Mouse (Mus musculus): ENCODE results near the gene Sim1. TPM values are rescaled to one million over a fixed set of nuclear protein-coding genes. Genes with fewer than 3 reads are reported as not detected.

Sim1 gene
- total RNA-seq, 2 experiments from 2014 or later: not detected

DNA sequence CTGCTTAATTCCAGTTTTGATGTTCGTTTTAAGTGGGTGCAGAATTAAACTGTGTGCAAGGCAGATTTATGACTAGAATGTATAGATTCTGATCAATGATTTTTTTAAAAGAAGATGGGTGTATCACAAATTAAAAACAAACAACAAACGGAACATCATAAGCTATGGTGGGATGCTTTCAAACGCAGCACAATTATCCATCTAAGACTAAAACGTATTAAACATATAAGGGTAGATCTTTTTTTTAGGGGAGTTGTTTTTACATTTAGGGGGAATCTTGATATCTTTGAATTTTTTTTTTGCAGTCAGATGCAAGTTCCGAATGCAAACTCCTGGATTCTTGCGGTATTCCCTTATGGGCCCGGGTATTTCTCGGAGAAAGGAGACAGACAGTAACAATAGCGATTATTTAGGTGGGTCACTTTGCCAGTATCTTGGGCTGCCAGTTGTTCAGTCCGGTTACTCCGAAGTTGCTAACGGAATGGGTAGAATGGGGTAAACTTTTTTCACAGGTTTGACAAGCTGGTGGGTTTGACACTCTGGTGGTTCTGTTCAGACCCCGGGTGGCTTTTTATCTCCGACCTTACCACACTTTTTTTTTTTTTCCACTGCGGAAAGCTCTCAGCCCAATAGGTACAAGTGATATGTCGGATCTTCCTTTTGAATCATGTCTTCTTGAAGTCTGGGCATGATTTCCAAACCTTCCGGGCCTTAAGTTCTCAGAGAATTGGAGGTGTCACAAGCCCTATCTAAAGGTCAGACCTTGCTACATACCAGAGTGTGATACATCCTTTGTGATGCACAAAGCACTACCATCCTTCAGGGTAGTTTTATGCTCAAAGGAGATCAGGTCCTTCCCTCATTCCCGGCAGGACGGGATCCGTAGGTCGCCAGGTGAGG is 5.5 kb downstream of the Sim1 start:
- intact Hi-C loops (cut with DNase I): loop anchor here (5.0 to 10.0 kb wide), 3 partner anchors 198 to 505 kb away; partner anchors contain the start of gene Ascc3

DNA sequence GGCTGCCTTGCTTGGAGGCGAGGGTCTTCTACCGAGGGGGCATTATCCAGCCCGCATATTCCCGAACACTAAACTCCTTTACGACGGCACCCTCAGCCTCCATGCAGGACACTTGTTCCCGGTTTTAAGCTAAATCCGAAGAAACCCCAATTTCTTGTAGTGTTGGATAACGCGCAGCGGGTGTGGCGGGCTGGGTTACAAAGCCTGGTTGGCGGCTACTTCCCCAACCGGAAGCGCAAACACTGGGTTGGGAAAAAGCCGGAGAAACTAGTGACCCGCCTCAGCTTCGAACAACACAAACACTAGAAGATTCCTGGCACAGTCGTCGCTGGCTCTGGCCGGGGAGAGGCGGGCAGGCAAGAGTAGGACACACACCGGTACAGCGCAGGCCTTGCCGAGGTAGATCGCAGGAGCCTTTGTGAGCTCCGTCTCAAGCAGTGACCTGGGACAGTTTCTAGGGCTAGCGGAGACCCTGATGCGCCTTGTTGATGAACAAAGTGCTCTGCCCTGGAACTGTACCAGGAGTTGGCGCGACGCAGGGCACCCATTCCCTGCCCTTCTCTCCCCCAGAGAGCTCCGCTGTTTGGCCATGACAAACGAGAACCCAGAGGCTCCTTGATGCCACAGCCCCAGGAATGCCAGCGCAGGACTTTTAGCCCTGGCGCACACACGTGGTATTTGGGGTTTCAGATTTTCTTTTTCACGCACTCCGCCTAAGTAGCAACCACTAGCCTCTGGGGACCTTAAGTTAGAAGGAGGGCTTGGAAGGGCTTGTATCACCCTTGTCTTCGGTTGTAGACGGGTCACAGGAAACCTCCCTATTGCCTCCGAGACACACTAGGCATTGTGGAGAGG is 6.4 kb downstream of the Sim1 start:
- intact Hi-C loops (cut with DNase I): loop anchor here (5.0 to 10.0 kb wide), 2 partner anchors 199 to 306 kb away; partner anchors contain the start of gene Ascc3
- DNase-seq: peak in 1 of 2 experiments; percentile 36

More for the DNA sequence above, 5.5 kb downstream of the Sim1 start:
- peak in 1 of 2 experiments; percentile 24 for DNase-seq

DNA sequence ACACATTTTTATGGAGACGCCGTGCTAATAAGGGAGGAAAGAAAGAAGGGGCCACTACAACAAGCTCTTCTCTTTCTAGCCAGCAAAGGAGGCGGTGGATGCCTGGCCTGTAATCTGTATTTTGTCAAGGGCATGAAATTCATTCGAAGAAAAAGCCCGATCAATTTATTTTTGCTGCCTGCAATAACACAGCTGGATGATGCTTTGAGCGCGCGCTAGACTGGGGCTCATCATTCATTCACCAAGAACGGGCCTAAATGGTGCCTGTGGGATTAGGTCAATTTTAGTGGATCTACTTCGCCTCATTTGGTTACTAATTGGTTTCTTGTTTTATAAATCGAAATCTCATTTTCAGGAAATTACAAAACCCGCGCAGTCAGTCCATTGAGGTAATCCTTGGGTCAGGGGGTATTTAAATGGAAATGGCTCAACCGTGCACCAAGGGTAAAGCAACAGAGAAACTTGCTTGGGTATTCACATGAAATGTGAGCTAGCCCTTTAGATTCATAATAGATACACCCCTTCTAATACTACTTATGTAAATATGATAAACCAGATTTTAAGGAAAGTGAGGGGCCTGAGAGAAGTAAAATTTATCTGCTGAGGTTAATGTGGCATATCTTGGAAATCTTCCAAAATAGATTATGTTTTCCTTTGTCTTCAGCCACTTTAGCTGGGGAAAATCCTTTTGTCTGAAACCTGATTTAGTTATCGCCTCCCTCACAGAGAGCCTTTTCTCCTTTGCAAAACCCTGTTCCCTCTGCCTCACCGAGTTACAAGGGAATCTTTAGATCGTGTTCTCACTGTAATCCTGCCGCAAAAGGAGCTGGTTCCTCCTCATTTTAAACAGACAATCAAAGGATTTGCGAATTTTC is 7.3 kb downstream of the Sim1 start:
- DNase-seq: peak in 1 of 2 experiments; percentile 25
- intact Hi-C loops (cut with DNase I): loop anchor here (5.0 to 10.0 kb wide), 2 partner anchors 200 to 307 kb away; partner anchors contain the start of gene Ascc3

DNA sequence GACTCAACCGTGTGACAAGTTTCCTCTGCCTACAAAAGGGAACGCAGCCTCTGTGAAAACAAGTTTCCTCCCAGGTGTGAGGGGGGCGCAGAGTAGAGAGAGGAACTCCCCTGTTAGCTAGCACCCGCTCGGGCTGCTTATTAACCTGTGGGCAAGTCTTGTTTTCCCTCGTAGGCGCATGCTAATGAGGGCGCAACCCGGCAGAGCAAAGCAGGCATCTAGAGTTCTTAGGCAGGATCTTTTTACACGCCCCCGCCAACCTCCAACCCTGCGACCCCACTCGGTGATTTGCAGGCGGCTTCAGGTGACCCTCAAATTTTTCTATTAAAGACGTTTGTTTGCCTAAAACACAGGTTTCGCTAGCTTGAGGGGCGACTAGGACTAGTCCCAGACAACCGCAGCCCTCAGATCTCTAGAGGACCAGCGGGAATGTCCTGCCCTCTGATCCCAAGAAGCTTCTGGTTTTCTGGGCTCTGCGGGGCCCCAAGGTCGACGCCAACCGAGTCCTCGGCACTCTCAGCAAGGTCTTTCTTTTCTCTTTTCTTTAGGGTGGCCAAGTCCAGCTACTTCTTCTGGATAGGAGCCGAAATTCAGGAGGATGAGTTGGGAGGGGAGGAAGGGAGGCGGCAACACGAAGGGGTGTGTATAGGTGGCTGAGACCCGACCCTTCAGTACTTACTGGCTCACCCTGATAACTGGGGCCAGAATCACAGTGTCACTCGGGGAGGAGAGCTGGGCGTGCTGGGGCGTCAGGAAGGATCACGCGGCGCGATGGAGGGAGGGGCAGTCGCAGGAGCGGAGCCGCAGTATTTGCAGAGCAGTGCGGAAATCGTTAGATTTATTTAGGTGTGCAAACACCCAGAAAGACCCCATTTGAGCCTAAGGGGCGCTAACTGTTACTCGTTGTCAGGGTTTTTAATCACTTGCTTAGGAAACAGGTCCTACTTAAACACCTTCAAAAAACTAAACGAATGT is 8.5 kb downstream of the Sim1 start:
- intact Hi-C loops (cut with DNase I): loop anchor here (5.0 to 10.0 kb wide), 2 partner anchors 201 to 308 kb away; partner anchors contain the start of gene Ascc3
- peak in 1 of 2 experiments; percentile 42 for DNase-seq

DNA sequence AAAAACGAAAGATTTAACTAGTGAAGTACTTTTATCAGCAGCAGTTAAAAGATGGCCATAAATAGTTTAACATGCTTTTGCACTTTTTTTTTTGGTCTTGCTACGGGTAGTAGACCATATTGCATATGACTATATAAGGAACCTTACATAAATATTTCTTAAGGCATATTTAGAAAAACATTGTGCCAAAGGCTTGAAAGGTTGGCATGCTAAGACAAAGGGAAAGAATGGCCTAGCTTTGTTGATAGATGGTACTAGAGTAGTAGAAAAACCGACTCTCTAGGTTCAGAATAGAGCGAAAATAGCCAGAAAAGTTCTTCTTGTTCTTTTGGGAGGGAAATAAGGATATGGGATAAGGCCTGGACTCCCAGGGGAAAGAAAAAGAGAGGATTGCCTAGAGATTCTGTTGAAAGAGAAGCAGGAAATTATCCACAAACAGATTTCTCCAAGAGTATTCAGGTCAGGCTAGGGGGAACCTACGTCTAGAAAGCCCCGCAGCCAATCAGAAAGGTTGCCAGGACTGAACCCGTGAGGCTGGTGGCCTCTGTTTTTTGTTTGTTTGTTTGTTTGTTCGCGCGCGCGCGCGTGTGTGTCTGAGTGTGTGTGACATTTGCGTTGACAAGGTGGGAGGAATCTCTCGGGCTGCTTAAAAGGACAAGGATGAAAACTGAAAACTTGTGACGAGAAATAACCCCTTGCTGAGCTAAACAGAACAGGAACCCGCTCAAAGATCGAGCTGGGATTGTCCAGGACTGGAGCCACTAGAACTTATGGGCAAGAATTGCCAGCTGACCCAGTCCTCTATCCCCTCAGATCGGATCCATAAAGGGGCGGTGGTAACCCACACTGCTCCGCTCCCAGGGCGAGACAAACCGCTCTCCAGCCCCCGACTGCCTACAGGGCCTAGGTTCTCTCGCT is 9.6 kb downstream of the Sim1 start:
- intact Hi-C loops (cut with DNase I): loop anchor here (5.0 to 10.0 kb wide), 2 partner anchors 202 to 309 kb away; partner anchors contain the start of gene Ascc3
- DNase-seq: peak in 1 of 2 experiments; percentile 13

DNA sequence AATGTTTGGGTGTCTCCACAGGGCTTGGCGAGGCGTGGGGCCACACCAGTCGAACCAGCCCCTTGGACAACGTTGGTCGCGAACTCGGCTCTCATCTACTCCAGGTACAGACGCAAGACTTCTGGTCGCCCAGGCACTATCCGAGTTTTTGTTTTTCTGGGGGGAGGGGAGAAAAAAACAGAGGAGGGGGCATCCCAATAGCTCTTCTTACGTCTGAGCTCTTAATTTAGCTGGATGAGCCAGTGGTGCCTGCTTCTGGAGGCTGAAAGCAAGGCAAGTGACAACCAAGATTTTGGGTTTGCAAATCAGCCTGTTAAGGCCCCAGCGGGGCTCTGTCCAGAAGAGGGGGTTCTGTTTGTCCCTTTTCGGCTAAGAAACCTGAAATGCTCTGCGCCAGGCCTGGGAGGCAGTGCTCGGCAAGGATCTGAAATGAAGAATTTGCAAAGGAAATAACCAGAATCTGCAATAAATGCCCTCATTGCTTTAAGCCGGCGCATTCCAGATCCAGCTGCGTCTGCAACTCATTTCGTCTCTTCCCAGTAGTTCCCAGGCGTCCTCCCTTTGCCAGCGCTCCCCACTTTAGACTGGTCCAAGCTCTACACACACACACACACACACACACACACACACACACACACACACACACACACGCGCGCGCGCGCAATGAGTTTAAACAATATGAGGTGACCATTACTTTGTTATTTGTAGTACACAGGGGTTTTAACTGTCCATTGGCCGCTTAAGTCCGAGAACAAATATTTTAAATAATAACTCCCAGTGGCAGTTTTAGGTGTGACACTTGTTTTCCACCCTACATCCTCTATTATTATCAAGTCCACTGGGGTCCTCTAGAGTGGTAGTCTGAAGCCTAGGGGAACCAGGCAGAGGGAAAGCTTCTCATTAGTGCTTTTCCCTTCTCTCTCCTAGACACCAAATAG is 10.5 kb downstream of the Sim1 start:
- intact Hi-C loops (cut with DNase I): loop anchor here (5.0 to 10.0 kb wide), 2 partner anchors 203 to 310 kb away; partner anchors contain the start of gene Ascc3

DNA sequence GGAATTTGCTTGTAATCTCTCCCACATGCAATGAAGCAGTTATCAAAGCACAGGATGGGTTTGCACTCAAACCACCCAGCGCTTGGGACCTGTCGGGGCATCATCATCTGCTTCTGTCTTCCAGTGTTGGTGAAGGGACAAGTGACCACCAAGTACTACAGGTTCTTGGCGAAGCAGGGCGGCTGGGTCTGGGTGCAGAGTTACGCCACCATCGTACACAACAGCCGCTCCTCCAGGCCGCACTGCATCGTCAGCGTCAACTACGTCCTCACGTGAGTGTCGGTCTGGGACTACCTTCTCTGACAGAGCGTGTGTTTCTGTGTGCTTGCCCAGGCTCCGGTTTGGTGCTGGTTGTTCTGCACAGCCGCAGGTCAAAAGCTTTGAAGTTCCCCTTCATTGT is 15.8 kb downstream of the Sim1 start:
- DNase-seq: no peak
- intact Hi-C loops (cut with DNase I): no loop called here

More for the DNA sequence above, 10.5 kb downstream of the Sim1 start:
- DNase-seq: no peak

DNA sequence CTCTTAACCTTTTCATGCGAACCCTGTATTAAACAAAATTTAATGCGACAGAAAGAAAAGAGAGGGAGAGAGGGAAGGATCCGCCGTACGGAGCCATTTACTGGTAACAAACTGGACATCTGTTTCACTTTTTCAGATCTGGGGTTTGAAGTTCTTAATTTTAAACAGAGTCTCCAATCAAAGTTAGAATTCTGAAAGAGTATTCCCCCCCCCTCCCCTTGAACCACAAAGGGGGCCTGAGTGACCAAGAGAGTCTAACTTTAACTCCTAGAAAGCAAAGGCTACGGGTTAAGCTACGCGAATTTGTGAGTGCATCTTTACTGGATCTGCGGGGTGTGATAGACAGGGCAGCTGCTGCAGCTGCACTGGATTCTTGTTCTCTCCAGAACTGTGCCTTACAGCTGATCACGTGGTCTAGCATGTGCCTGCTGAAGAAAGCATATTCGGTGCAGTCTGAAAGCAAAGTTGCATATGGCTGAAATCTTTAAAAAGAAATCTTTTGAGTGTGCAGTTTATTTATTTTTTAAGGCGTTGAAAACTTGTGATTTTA is 16.4 kb downstream of the Sim1 start:
- DNase-seq: no peak
- intact Hi-C loops (cut with DNase I): no loop called here

DNA sequence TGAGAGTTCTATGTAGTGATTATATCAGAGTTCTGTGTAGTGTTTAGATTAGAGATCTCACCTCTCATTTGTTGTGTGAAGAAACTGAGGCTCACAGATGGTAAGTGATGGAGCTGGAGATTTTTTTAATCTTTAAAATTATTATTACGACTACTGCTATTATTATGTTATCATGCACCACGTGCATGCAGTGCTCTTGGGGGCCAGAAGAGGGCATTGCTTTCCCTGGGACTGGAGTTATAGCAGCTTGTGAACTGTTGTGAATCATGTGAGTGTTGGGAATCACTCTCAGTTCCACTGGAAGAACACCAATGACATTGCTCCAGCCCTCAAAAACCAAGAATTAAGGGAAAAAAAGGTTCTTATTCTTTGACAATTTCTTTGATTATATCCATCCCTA is 21.1 kb downstream of the Sim1 start:
- intact Hi-C loops (cut with DNase I): no loop called here
- DNase-seq: no peak

DNA sequence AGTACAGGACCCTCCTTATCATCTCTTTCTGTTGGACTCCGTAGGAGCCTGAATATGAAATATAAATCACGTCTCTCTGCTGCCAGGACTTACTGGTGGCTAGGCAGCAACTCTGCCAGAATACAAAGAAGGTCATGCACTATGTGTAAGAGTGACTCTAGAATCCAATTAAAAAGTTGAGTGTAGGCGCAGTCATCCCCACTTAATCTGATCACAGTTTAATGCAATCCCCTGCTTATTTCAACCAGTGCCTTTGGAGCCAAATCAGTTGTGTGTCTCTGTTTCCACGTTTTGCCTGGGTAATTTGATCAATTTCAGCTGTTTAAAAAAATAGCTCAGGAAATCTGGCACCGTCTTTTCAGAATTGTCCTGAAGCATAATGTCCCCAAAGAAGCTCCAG is 34.7 kb downstream of the Sim1 start:
- intact Hi-C loops (cut with DNase I): no loop called here
- DNase-seq: no peak

DNA sequence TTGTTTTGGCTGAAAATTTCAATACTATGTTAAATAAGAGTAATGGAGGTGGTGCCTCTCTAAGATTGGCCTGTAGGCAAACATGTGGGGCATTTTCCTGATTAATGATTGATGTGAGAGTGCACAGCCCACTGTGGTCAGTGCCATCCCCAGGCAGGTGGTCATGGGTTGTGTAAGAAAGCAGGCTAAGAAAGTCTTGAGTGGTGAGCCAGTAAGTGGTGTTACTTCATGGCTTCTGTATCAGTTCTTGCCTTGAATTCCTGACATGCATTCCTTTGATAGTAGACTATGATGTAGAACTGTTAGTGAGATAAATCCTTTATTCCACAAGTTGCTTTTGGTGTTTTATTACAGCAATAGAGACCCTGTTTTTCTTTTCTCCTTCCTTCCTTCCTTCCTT is 41.1 kb downstream of the Sim1 start:
- intact Hi-C loops (cut with DNase I): no loop called here
- DNase-seq: no peak

DNA sequence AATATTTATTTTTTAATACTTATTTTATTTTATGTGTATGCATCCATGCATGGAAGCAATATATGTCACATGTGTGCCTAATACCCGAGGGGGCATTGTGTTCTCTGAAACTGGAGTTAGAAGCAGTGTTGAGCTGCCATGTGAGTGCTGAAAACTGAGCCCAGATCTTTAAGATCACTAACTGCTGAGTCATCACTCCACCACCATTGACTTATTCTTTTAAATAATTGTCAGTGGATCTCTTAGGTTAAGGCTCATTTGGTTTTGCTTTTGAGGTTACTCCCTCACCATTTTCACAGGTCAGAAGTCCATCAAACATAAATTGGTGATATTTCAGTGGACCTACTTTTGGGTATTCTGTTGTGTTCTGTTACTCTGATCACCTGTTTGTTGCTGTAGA is 79.1 kb downstream of the Sim1 start:
- intact Hi-C loops (cut with DNase I): no loop called here
- no peak for DNase-seq

DNA sequence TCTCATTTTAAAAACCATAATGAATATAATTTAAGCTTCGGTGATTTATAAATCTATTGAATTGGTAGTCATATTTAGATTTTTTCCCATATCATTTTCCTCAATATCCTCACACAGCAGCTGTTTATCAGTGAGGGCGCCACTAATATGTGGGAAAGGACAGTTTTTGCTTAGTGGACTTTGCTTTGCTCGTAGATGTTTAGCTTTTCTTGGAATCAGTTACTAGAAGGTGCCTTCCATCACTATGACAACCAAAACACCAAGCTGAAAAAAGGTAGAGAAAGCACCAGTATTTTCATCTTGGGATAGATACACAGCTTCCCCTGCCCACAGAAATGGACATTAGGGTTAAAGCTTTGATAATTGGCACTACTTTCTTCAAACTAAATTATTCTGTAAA is 87.3 kb downstream of the Sim1 start:
- intact Hi-C loops (cut with DNase I): no loop called here

DNA sequence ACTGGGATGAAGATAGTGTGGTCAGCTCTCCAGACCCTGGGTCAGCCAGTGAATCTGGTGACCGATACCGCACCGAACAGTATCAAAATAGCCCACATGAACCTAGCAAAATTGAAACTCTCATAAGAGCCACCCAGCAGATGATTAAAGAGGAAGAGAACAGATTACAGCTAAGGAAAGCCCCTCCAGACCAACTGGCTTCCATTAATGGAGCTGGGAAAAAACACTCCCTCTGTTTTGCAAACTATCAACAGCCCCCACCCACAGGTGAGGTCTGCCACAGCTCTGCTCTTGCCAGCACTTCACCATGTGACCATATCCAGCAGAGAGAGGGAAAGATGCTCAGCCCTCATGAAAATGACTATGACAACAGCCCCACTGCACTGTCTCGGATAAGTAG is 89.1 kb downstream of the Sim1 start:
- no peak for DNase-seq
- intact Hi-C loops (cut with DNase I): no loop called here

More for the DNA sequence above, 87.3 kb downstream of the Sim1 start:
- no peak for DNase-seq

DNA sequence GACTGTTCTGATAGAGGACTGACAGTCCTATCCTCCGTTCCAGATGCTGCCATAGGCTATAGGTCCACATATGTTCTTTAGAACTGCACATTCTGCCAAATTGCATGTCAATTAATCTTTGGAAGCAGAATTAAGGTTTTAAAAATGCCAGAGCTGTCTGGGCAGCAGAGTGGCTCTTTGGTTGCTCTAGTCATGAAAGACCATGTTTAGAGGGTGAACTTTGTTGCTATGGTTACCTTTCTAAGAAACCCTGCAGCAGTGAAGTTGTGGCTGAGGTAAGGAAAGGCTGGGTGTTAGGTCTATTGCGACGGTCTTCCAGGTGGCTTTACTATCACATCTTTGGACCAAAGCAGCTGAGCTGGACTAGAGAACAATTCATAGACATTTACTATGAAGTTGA is 113.2 kb downstream of the Sim1 start:
- DNase-seq: no peak
- intact Hi-C loops (cut with DNase I): no loop called here

DNA sequence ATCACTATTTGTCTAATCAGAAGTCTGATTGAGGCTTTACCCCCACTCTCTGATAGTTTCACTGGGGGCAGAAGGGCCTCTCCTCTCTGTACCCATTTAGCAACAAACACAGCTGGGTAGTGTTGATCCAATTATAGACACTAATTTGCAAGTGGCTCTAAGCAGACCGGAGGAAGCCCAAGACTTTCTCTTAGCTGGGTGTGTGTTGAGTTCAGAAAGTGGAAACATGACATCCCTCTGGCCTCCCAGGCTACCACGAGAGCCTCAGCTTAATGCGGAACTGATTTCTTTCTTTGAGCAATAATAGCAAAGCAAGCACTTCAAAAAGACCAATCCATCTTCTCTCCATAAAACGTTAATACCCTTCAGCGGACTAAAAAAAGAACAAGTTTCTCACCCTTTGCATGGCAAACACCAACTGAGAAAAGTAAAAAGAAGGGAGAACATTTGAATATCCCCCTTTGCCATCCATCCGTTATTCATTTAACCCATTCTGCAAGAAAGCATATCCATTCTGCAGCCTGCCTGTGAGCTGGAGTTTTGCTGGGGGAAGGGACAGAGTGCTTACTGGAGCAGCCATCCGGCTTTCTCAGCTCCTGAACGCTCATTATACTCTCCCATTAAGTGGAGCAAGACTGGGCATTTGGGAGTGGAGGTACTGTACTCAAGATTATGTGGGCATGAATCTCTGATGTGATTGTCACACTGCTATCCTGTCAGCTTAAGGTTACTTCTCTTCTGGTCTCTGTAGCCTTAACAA is 117.0 kb downstream of the Sim1 start:
- intact Hi-C loops (cut with DNase I): no loop called here
- no peak for DNase-seq
